Mouse (Mus musculus): ENCODE data around the gene Wfdc15a. TPM values are rescaled to one million over a fixed set of nuclear protein-coding genes. Genes with fewer than 3 reads are reported as not detected.

Gene Wfdc15a
- polyA plus RNA-seq, 1 experiment = not detected

- Histone ChIP-seq H3K27me3 (ENCODE audit: control insufficient read depth, insufficient read depth, low read length, poor library complexity, severe bottlenecking) (0 out of 2 replicates have a peak, but pooled peaks cover 2% of the 10 kb centered on the region), H3K9me3 (replicated peaks; ENCODE audit: control insufficient read depth, insufficient read depth, low read length, poor library complexity, severe bottlenecking) (no peaks in the 10 kb centered on the region), H3K4me1 (ENCODE audit: control insufficient read depth, insufficient read depth, low read length) (no peaks in the 10 kb centered on the region), H3K36me3 (ENCODE audit: control insufficient read depth, insufficient read depth, low read length, poor library complexity, severe bottlenecking) (no peaks in the 10 kb centered on the region), H3K9ac (ENCODE audit: low read depth, poor library complexity, severe bottlenecking) (no peak overlapping the region), H3K27ac (ENCODE audit: insufficient read depth, low read length) (no peak overlapping the region), H3K4me3 (ENCODE audit: low read depth, low read length) (no peak overlapping the region)
- TF ChIP-seq CTCF (IDR thresholded peaks at IDR 0.05; ENCODE audit: low read depth, low read length) (no peak), EP300 (IDR thresholded peaks at IDR 0.05; ENCODE audit: insufficient read depth, low read depth, low read length) (no peak), POLR2A (IDR thresholded peaks at IDR 0.05; ENCODE audit: insufficient read depth, low read length) (no peak)
These were observed 38.3 kb downstream of the Wfdc15a start for GRCm38 (mm10) chr2:164161515-164162055.

GRCm38 (mm10) chr2:164158838-164159237 lies 41.1 kb downstream of the Wfdc15a start:
- Histone ChIP-seq H3K4me3 (ENCODE audit: low read depth, low read length) (no peak overlapping the region), H3K36me3 (ENCODE audit: control insufficient read depth, insufficient read depth, low read length, poor library complexity, severe bottlenecking) (no peaks in the 10 kb centered on the region), H3K9ac (ENCODE audit: low read depth, poor library complexity, severe bottlenecking) (no peak overlapping the region), H3K4me1 (ENCODE audit: control insufficient read depth, insufficient read depth, low read length) (no peaks in the 10 kb centered on the region), H3K27me3 (ENCODE audit: control insufficient read depth, insufficient read depth, low read length, poor library complexity, severe bottlenecking) (no peaks in the 10 kb centered on the region), H3K27ac (ENCODE audit: insufficient read depth, low read length) (no peak overlapping the region), H3K9me3 (replicated peaks; ENCODE audit: control insufficient read depth, insufficient read depth, low read length, poor library complexity, severe bottlenecking) (no peaks in the 10 kb centered on the region)
- no peak for TF ChIP-seq POLR2A (IDR thresholded peaks at IDR 0.05; ENCODE audit: insufficient read depth, low read length)

GRCm38 (mm10) chr2:164156158-164156557 lies 43.8 kb downstream of the Wfdc15a start:
- Histone ChIP-seq H3K27me3 (ENCODE audit: control insufficient read depth, insufficient read depth, low read length, poor library complexity, severe bottlenecking) (no peaks in the 10 kb centered on the region), H3K9me3 (replicated peaks; ENCODE audit: control insufficient read depth, insufficient read depth, low read length, poor library complexity, severe bottlenecking) (no peaks in the 10 kb centered on the region), H3K9ac (ENCODE audit: low read depth, poor library complexity, severe bottlenecking) (no peak overlapping the region), H3K36me3 (ENCODE audit: control insufficient read depth, insufficient read depth, low read length, poor library complexity, severe bottlenecking) (peaks cover 20% of the 10 kb centered on the region), H3K4me1 (ENCODE audit: control insufficient read depth, insufficient read depth, low read length) (no peaks in the 10 kb centered on the region), H3K4me3 (ENCODE audit: low read depth, low read length) (no peak overlapping the region), H3K27ac (ENCODE audit: insufficient read depth, low read length) (no peak overlapping the region)
- TF ChIP-seq EP300 (IDR thresholded peaks at IDR 0.05; ENCODE audit: insufficient read depth, low read depth, low read length) (no peak), CTCF (IDR thresholded peaks at IDR 0.05; ENCODE audit: low read depth, low read length) (no peak), POLR2A (IDR thresholded peaks at IDR 0.05; ENCODE audit: insufficient read depth, low read length) (no peak)

- Histone ChIP-seq H3K36me3 (ENCODE audit: control insufficient read depth, insufficient read depth, low read length, poor library complexity, severe bottlenecking) (peaks cover 20% of the 10 kb centered on the region), H3K4me1 (ENCODE audit: control insufficient read depth, insufficient read depth, low read length) (peaks cover 4% of the 10 kb centered on the region), H3K9ac (ENCODE audit: low read depth, poor library complexity, severe bottlenecking) (no peak overlapping the region), H3K27me3 (ENCODE audit: control insufficient read depth, insufficient read depth, low read length, poor library complexity, severe bottlenecking) (no peaks in the 10 kb centered on the region), H3K9me3 (replicated peaks; ENCODE audit: control insufficient read depth, insufficient read depth, low read length, poor library complexity, severe bottlenecking) (no peaks in the 10 kb centered on the region), H3K27ac (ENCODE audit: insufficient read depth, low read length) (no peak overlapping the region), H3K4me3 (ENCODE audit: low read depth, low read length) (no peak overlapping the region)
- TF ChIP-seq CTCF (IDR thresholded peaks at IDR 0.05; ENCODE audit: low read depth, low read length) (no peak), EP300 (IDR thresholded peaks at IDR 0.05; ENCODE audit: insufficient read depth, low read depth, low read length) (no peak), POLR2A (IDR thresholded peaks at IDR 0.05; ENCODE audit: insufficient read depth, low read length) (no peak)
These were observed 45.9 kb downstream of the Wfdc15a start for GRCm38 (mm10) chr2:164154007-164154406.

GRCm38 (mm10) chr2:164152341-164152740 lies 47.6 kb downstream of the Wfdc15a start:
- TF ChIP-seq POLR2A (IDR thresholded peaks at IDR 0.05; ENCODE audit: insufficient read depth, low read length) (no peak), CTCF (IDR thresholded peaks at IDR 0.05; ENCODE audit: low read depth, low read length) (no peak), EP300 (IDR thresholded peaks at IDR 0.05; ENCODE audit: insufficient read depth, low read depth, low read length) (no peak)
- Histone ChIP-seq H3K36me3 (ENCODE audit: control insufficient read depth, insufficient read depth, low read length, poor library complexity, severe bottlenecking) (peaks cover 23% of the 10 kb centered on the region), H3K27me3 (ENCODE audit: control insufficient read depth, insufficient read depth, low read length, poor library complexity, severe bottlenecking) (no peaks in the 10 kb centered on the region), H3K27ac (ENCODE audit: insufficient read depth, low read length) (no peak overlapping the region), H3K9me3 (replicated peaks; ENCODE audit: control insufficient read depth, insufficient read depth, low read length, poor library complexity, severe bottlenecking) (no peaks in the 10 kb centered on the region), H3K9ac (ENCODE audit: low read depth, poor library complexity, severe bottlenecking) (no peak overlapping the region), H3K4me3 (ENCODE audit: low read depth, low read length) (no peak overlapping the region), H3K4me1 (ENCODE audit: control insufficient read depth, insufficient read depth, low read length) (peaks cover 4% of the 10 kb centered on the region)

GRCm38 (mm10) chr2:164150086-164150760 lies 49.7 kb downstream of the Wfdc15a start:
- no peaks in the 10 kb centered on the region for H3K9me3 ChIP-seq (replicated peaks; ENCODE audit: control insufficient read depth, insufficient read depth, low read length, poor library complexity, severe bottlenecking)
- no peaks in the 10 kb centered on the region for H3K27me3 ChIP-seq (ENCODE audit: control insufficient read depth, insufficient read depth, low read length, poor library complexity, severe bottlenecking)
- no peak overlapping the region for H3K27ac ChIP-seq (ENCODE audit: insufficient read depth, low read length)
- peaks cover 4% of the 10 kb centered on the region for H3K4me1 ChIP-seq (ENCODE audit: control insufficient read depth, insufficient read depth, low read length)
- H3K36me3 ChIP-seq (ENCODE audit: control insufficient read depth, insufficient read depth, low read length, poor library complexity, severe bottlenecking) = peaks cover 23% of the 10 kb centered on the region
- TF ChIP-seq EP300 (IDR thresholded peaks at IDR 0.05; ENCODE audit: insufficient read depth, low read depth, low read length) (no peak), POLR2A (IDR thresholded peaks at IDR 0.05; ENCODE audit: insufficient read depth, low read length) (no peak), CTCF (IDR thresholded peaks at IDR 0.05; ENCODE audit: low read depth, low read length) (no peak)
- no peak overlapping the region for H3K4me3 ChIP-seq (ENCODE audit: low read depth, low read length)
- no peak overlapping the region for H3K9ac ChIP-seq (ENCODE audit: low read depth, poor library complexity, severe bottlenecking)

Other genes with a start within 250 kb of the Wfdc15a start
- 132 and 137 TPM in 2 replicates for gene Ywhab, start 205.2 kb downstream of the Wfdc15a start, polyA plus RNA-seq (2011; ENCODE audit: insufficient read depth, insufficient read length, low read depth, missing spikeins)
- 2.5 and 4.2 TPM in 2 replicates for gene Pabpc1l, start 174.7 kb downstream of the Wfdc15a start, polyA plus RNA-seq (2011; ENCODE audit: insufficient read depth, insufficient read length, low read depth, missing spikeins)
- 59.9 and 74.8 TPM in 2 replicates for gene Stk4, start 129.8 kb downstream of the Wfdc15a start, polyA plus RNA-seq (2011; ENCODE audit: insufficient read depth, insufficient read length, low read depth, missing spikeins)
- 90.0 and 91.0 TPM in 2 replicates for gene Tomm34, start 129.0 kb downstream of the Wfdc15a start, polyA plus RNA-seq (2011; ENCODE audit: insufficient read depth, insufficient read length, low read depth, missing spikeins)
- gene Kcns1, start 29.0 kb downstream of the Wfdc15a start, polyA plus RNA-seq (2011; ENCODE audit: insufficient read depth, insufficient read length, low read depth, missing spikeins) = 0.22 and 0.24 TPM in 2 replicates
- not detected in 2 replicates for gene Wfdc5, start 17.4 kb downstream of the Wfdc15a start, polyA plus RNA-seq (2011; ENCODE audit: insufficient read depth, insufficient read length, low read depth, missing spikeins)
- not detected in 2 replicates for gene Wfdc12, start 9.5 kb downstream of the Wfdc15a start, polyA plus RNA-seq (2011; ENCODE audit: insufficient read depth, insufficient read length, low read depth, missing spikeins)
- gene Wfdc15b, start 21.5 kb upstream of the Wfdc15a start, polyA plus RNA-seq (2011; ENCODE audit: insufficient read depth, insufficient read length, low read depth, missing spikeins) = not detected in 2 replicates
- not detected in 2 replicates for gene Svs2, start 38.3 kb upstream of the Wfdc15a start, polyA plus RNA-seq (2011; ENCODE audit: insufficient read depth, insufficient read length, low read depth, missing spikeins)
- not detected in 2 replicates for gene Svs3b, start 56.5 kb upstream of the Wfdc15a start, polyA plus RNA-seq (2011; ENCODE audit: insufficient read depth, insufficient read length, low read depth, missing spikeins)
- gene Svs4, start 78.3 kb upstream of the Wfdc15a start, polyA plus RNA-seq (2011; ENCODE audit: insufficient read depth, insufficient read length, low read depth, missing spikeins) = not detected in 2 replicates
- not detected in 2 replicates for gene Svs3a, start 89.1 kb upstream of the Wfdc15a start, polyA plus RNA-seq (2011; ENCODE audit: insufficient read depth, insufficient read length, low read depth, missing spikeins)
- gene Svs6, start 116.6 kb upstream of the Wfdc15a start, polyA plus RNA-seq (2011; ENCODE audit: insufficient read depth, insufficient read length, low read depth, missing spikeins) = not detected in 2 replicates
- gene Svs5, start 132.6 kb upstream of the Wfdc15a start, polyA plus RNA-seq (2011; ENCODE audit: insufficient read depth, insufficient read length, low read depth, missing spikeins) = not detected in 2 replicates
- gene Slpi, start 189.0 kb upstream of the Wfdc15a start, polyA plus RNA-seq (2011; ENCODE audit: insufficient read depth, insufficient read length, low read depth, missing spikeins) = 1.6 and 1.8 TPM in 2 replicates
- gene Rbpjl, start 203.0 kb upstream of the Wfdc15a start, polyA plus RNA-seq (2011; ENCODE audit: insufficient read depth, insufficient read length, low read depth, missing spikeins) = not detected in 2 replicates
- gene Matn4, start 205.0 kb upstream of the Wfdc15a start, polyA plus RNA-seq (2011; ENCODE audit: insufficient read depth, insufficient read length, low read depth, missing spikeins) = 0.93 and 1.7 TPM in 2 replicates
- gene Sdc4, start 243.8 kb upstream of the Wfdc15a start, polyA plus RNA-seq (2011; ENCODE audit: insufficient read depth, insufficient read length, low read depth, missing spikeins) = 212 and 213 TPM in 2 replicates